Mouse (Mus musculus) B cell, adult 62 days (primary cell): ENCODE results near the gene Cntn1. TPM values are rescaled to one million over a fixed set of nuclear protein-coding genes. Genes with fewer than 3 reads are reported as not detected.

ENCODE experiments used
- total RNA-seq: library from RNA; stranded (reverse); gene quantifications from 4 replicates; pipeline ENCODE4 v1.2.4, GENCODE M21; 2023

Gene Cntn1
- total RNA-seq: 0.20 TPM in 1 of 4 replicates, not detected in the others

DNA sequence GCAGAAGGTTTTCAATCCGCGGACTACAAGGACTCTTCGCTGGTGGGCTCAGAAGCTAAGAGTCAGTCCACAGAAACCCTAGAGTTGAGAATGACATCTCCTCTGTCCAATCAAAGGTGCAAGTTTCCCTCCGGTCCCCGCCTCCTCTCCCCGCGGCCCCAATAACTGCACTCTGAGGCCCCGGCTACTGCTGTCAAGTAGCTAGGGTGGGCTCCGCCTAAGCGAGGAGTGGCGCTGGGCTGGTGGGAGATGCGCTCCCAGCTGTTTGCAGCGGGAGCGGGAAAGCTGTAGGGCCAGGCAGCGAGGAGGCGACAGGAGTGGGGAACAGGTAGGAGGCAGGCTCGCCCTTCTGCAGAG, at the start of gene Cntn1:
Gene Cntn1 (plus strand): TSS at position 170 of the 357 bp plus-strand sequence.

Other genes starting within 250 kb of the Cntn1 start
- not detected in 4 replicates for gene Smgc, start 212.9 kb upstream of the Cntn1 start, total RNA-seq